ENCODE assay signal across 20 mouse cellular contexts in the genomic region with DNA sequence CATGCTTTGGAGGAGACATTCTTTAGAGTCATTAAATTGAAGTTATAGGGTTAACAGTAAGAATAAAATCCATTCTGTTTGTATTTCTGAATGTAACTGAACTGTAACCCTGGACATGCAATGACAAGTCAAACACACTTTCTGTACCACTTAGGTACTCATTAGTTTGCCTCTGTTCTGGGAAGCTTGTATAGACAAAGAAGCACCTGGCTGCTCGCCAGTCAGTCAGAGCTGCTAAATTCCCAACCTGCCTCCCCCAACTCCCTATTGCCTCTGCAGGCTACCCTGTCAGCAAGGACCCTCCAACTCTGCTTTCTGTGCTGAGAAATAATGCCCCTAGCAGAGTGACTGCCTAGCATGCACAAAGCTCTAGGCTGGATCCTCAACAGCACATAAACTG. TPM values are rescaled to one million over a fixed set of nuclear protein-coding genes. Genes with fewer than 3 reads are reported as not detected.
DNase-seq lines count a peak whose midpoint lies in the region; ATAC-seq and TF ChIP-seq lines count a peak whose summit lies in the region.
"Had no signal": no experiment of that assay in that cellular context is flagged by ENCODE, and none has a peak within 500 bp of the region (broad histone marks: within the 10 kb centered on the region; RNA-seq: fewer than 3 reads in every experiment).

No protein-coding gene starts in this region.

- no peak for TF ChIP-seq EP300 in liver, postnatal 0 days (IDR thresholded peaks at IDR 0.05; ENCODE audit: low read depth)

- WGBS in midbrain, embryonic 14.5 days = 73% methylated on average over 1 of the region's 1 CpGs
- WGBS in midbrain, postnatal 0 days = 66% methylated on average over 1 of the region's 1 CpGs
- 53% methylated on average over 1 of the region's 1 CpGs for WGBS in embryonic facial prominence, embryonic 15.5 days
- WGBS in liver, postnatal 0 days (ENCODE audit: insufficient replicate concordance) = 74% methylated on average over 1 of the region's 1 CpGs

- no peak overlapping the region for H3K27ac ChIP-seq in midbrain, embryonic 14.5 days (replicated peaks; ENCODE audit: low read depth, low read length)
- no peak overlapping the region for H3K27ac ChIP-seq in midbrain, postnatal 0 days (ENCODE audit: low read depth, low read length)
- peak overlapping the region; percentile 22 for H3K27ac ChIP-seq in embryonic facial prominence, embryonic 15.5 days (replicated peaks)
- peak overlapping the region; percentile 35; the same call in 1 of the 2 replicates for H3K27ac ChIP-seq in liver, postnatal 0 days (ENCODE audit: low read depth)
- H3K27ac ChIP-seq: heart, adult 2 months; kidney, postnatal 0 days; midbrain, embryonic 10.5 days; stomach, embryonic 15.5 days had no signal

- no peak overlapping the region for H3K4me3 ChIP-seq in midbrain, embryonic 14.5 days (replicated peaks; ENCODE audit: low read depth, low read length)
- H3K4me3 ChIP-seq in midbrain, postnatal 0 days (ENCODE audit: low read depth, low read length) = no peak overlapping the region
- H3K4me3 ChIP-seq in embryonic facial prominence, embryonic 15.5 days (replicated peaks) = no peak overlapping the region
- H3K4me3 ChIP-seq in liver, postnatal 0 days (ENCODE audit: low read depth, low read length) = no peak overlapping the region
- H3K4me3 ChIP-seq: heart, adult 2 months; midbrain, embryonic 10.5 days; stomach, embryonic 15.5 days had no signal

- peak; percentile 16 for DNase-seq in heart, postnatal 4 days
- no peak for DNase-seq in heart, adult 8-10 months (ENCODE audit: low spot score)
- DNase-seq in midbrain, embryonic 14.5 days = peak; percentile 38
- no peak for DNase-seq in midbrain, postnatal 0 days (ENCODE audit: low spot score)
- DNase-seq in liver, postnatal 0 days = peak; percentile 35
- DNase-seq: cerebellum, adult 11-12 months; heart, adult 2 months; layer of hippocampus, adult 9-11 months; lung, postnatal 14 days; thymus, postnatal 25 days had no signal

- no peak overlapping the region for H3K4me2 ChIP-seq in midbrain, embryonic 14.5 days (ENCODE audit: low read length)
- H3K4me2 ChIP-seq in midbrain, postnatal 0 days (ENCODE audit: low read depth, low read length, poor library complexity, severe bottlenecking) = no peak overlapping the region
- no peak overlapping the region for H3K4me2 ChIP-seq in embryonic facial prominence, embryonic 15.5 days (replicated peaks)
- H3K4me2 ChIP-seq in liver, postnatal 0 days (ENCODE audit: low read depth, low read length) = no peak overlapping the region
- H3K4me2 ChIP-seq: stomach, embryonic 15.5 days had no signal

- no peak overlapping the region for H3K9ac ChIP-seq in midbrain, embryonic 14.5 days (replicated peaks; ENCODE audit: low read length)
- no peak overlapping the region for H3K9ac ChIP-seq in midbrain, postnatal 0 days (replicated peaks; ENCODE audit: low read length, poor library complexity, severe bottlenecking)
- no peak overlapping the region for H3K9ac ChIP-seq in embryonic facial prominence, embryonic 15.5 days
- no peak overlapping the region for H3K9ac ChIP-seq in liver, postnatal 0 days (replicated peaks)
- H3K9ac ChIP-seq: stomach, embryonic 15.5 days had no signal

- H3K27me3 ChIP-seq in midbrain, embryonic 14.5 days (ENCODE audit: control insufficient read depth, insufficient read depth, low read length) = no peaks in the 10 kb centered on the region
- H3K27me3 ChIP-seq in midbrain, postnatal 0 days (ENCODE audit: insufficient read depth, low read length) = no peaks in the 10 kb centered on the region
- no peaks in the 10 kb centered on the region for H3K27me3 ChIP-seq in embryonic facial prominence, embryonic 15.5 days
- no peaks in the 10 kb centered on the region for H3K27me3 ChIP-seq in liver, postnatal 0 days (ENCODE audit: insufficient read depth, low read length)
- H3K27me3 ChIP-seq: stomach, embryonic 15.5 days had no signal

- H3K4me1 ChIP-seq in midbrain, embryonic 14.5 days (ENCODE audit: control insufficient read depth, insufficient read depth, low read length) = 0 out of 2 replicates have a peak, but pooled peaks cover 2% of the 10 kb centered on the region
- no peaks in the 10 kb centered on the region for H3K4me1 ChIP-seq in midbrain, postnatal 0 days (ENCODE audit: insufficient read depth, low read length)
- H3K4me1 ChIP-seq in embryonic facial prominence, embryonic 15.5 days = peaks cover 17% of the 10 kb centered on the region
- peaks cover 9% of the 10 kb centered on the region for H3K4me1 ChIP-seq in liver, postnatal 0 days (ENCODE audit: insufficient read depth)
- H3K4me1 ChIP-seq: midbrain, embryonic 10.5 days had no signal

- no peak for ATAC-seq in midbrain, embryonic 14.5 days (ENCODE audit: low FRiP score, low TSS enrichment)
- no peak for ATAC-seq in midbrain, postnatal 0 days (ENCODE audit: low FRiP score)
- ATAC-seq in embryonic facial prominence, embryonic 15.5 days (ENCODE audit: insufficient number of reproducible peaks, low FRiP score, low TSS enrichment, low read depth) = no peak
- ATAC-seq in liver, postnatal 0 days = no peak
- ATAC-seq in megakaryocyte progenitor cell, adult 5-6 weeks (replicated peaks; ENCODE audit: poor library complexity) = no peak
- ATAC-seq: activated CD4-positive, CD25-positive, alpha-beta regulatory T cell, adult 4 months; intestine, embryonic 16.5 days had no signal

- no peak for TF ChIP-seq CTCF in midbrain, postnatal 0 days (IDR thresholded peaks at IDR 0.05)
- no peak for TF ChIP-seq CTCF in liver, postnatal 0 days (IDR thresholded peaks at IDR 0.05; ENCODE audit: low read depth)

- H3K9me3 ChIP-seq in midbrain, embryonic 14.5 days (ENCODE audit: control insufficient read depth, low read length) = no peaks in the 10 kb centered on the region
- no peaks in the 10 kb centered on the region for H3K9me3 ChIP-seq in midbrain, postnatal 0 days (ENCODE audit: low read length)
- H3K9me3 ChIP-seq in embryonic facial prominence, embryonic 15.5 days (replicated peaks) = no peaks in the 10 kb centered on the region
- H3K9me3 ChIP-seq in liver, postnatal 0 days (ENCODE audit: low read length) = no peaks in the 10 kb centered on the region
- H3K9me3 ChIP-seq: midbrain, embryonic 10.5 days; stomach, embryonic 15.5 days had no signal

- H3K36me3 ChIP-seq in midbrain, embryonic 14.5 days (ENCODE audit: control insufficient read depth, insufficient read depth, low read length) = no peaks in the 10 kb centered on the region
- no peaks in the 10 kb centered on the region for H3K36me3 ChIP-seq in midbrain, postnatal 0 days (ENCODE audit: insufficient read depth, low read length)
- H3K36me3 ChIP-seq in embryonic facial prominence, embryonic 15.5 days = 0 out of 2 replicates have a peak, but pooled peaks cover 3% of the 10 kb centered on the region
- H3K36me3 ChIP-seq in liver, postnatal 0 days (replicated peaks; ENCODE audit: insufficient read depth, low read length) = 0 out of 2 replicates have a peak, but pooled peaks cover 3% of the 10 kb centered on the region
- H3K36me3 ChIP-seq: midbrain, embryonic 10.5 days; stomach, embryonic 15.5 days had no signal

RNA-seq across cellular contexts. Expression of gene Slc25a17, which starts 10.2 kb away (rescaled TPM):
- total RNA-seq in heart, postnatal 4 days (2021) = 10 to 100 TPM; 31.9 to 32.8 TPM
- total RNA-seq in heart, adult 8-10 months (2022) = 10 to 100 TPM; 11.7 to 13.5 (median 12.8) TPM
- 151 and 153 TPM in 2 replicates for polyA plus RNA-seq in midbrain, embryonic 14.5 days (2014; fragmentation: Nextera tagmentation; extraction: Ambion mirVana)
- total RNA-seq in midbrain, postnatal 0 days (2014; rRNA removed) = 74.4 and 77.4 TPM in 2 replicates
- 121 and 123 TPM in 2 replicates for polyA plus RNA-seq in midbrain, postnatal 0 days (2015; fragmentation: Nextera tagmentation; extraction: Ambion mirVana)
- 125 and 134 TPM in 2 replicates for polyA plus RNA-seq in embryonic facial prominence, embryonic 15.5 days (2015; fragmentation: Nextera tagmentation; extraction: Ambion mirVana)
- polyA plus RNA-seq in liver, postnatal 0 days (2015; fragmentation: Nextera tagmentation; extraction: Ambion mirVana) = 37.8 and 38.6 TPM in 2 replicates
- total RNA-seq in megakaryocyte progenitor cell, adult 5-6 weeks (2015) = 77.2 and 78.7 TPM in 2 replicates
- total RNA-seq in megakaryocyte progenitor cell, adult 5-6 weeks (2017) = 89.4 and 90.6 TPM in 2 replicates

RNA-seq across cellular contexts. Expression of gene St13, which starts 49.5 kb away (rescaled TPM):
- total RNA-seq in heart, postnatal 4 days (2021) = 100 to 1,000 TPM; 101 to 109 TPM
- 100 to 1,000 TPM; 102 to 114 (median 104) TPM for total RNA-seq in heart, adult 8-10 months (2022)
- 176 and 179 TPM in 2 replicates for polyA plus RNA-seq in midbrain, embryonic 14.5 days (2014; fragmentation: Nextera tagmentation; extraction: Ambion mirVana)
- 111 and 137 TPM in 2 replicates for total RNA-seq in midbrain, postnatal 0 days (2014; rRNA removed)
- 231 and 241 TPM in 2 replicates for polyA plus RNA-seq in midbrain, postnatal 0 days (2015; fragmentation: Nextera tagmentation; extraction: Ambion mirVana)
- polyA plus RNA-seq in embryonic facial prominence, embryonic 15.5 days (2015; fragmentation: Nextera tagmentation; extraction: Ambion mirVana) = 145 and 153 TPM in 2 replicates
- polyA plus RNA-seq in liver, postnatal 0 days (2015; fragmentation: Nextera tagmentation; extraction: Ambion mirVana) = 59.8 and 62.6 TPM in 2 replicates
- total RNA-seq in megakaryocyte progenitor cell, adult 5-6 weeks (2015) = 155 and 166 TPM in 2 replicates
- 258 and 365 TPM in 2 replicates for total RNA-seq in megakaryocyte progenitor cell, adult 5-6 weeks (2017)

RNA-seq across cellular contexts. Expression of gene Xpnpep3, which starts 49.5 kb away (rescaled TPM):
- 10 to 100 TPM; 12.3 to 14.9 TPM for total RNA-seq in heart, postnatal 4 days (2021)
- 10 to 100 TPM; 10.6 to 13.1 (median 12.0) TPM for total RNA-seq in heart, adult 8-10 months (2022)
- polyA plus RNA-seq in midbrain, embryonic 14.5 days (2014; fragmentation: Nextera tagmentation; extraction: Ambion mirVana) = 3.9 and 6.6 TPM in 2 replicates
- 8.2 and 13.8 TPM in 2 replicates for total RNA-seq in midbrain, postnatal 0 days (2014; rRNA removed)
- 5.4 and 6.5 TPM in 2 replicates for polyA plus RNA-seq in midbrain, postnatal 0 days (2015; fragmentation: Nextera tagmentation; extraction: Ambion mirVana)
- polyA plus RNA-seq in embryonic facial prominence, embryonic 15.5 days (2015; fragmentation: Nextera tagmentation; extraction: Ambion mirVana) = 11.4 and 12.9 TPM in 2 replicates
- polyA plus RNA-seq in liver, postnatal 0 days (2015; fragmentation: Nextera tagmentation; extraction: Ambion mirVana) = 3.9 and 4.3 TPM in 2 replicates
- 7.2 and 8.5 TPM in 2 replicates for total RNA-seq in megakaryocyte progenitor cell, adult 5-6 weeks (2015)
- total RNA-seq in megakaryocyte progenitor cell, adult 5-6 weeks (2017) = 17.5 and 27.8 TPM in 2 replicates

RNA-seq across cellular contexts. Expression of gene Dnajb7, which starts 57.7 kb away (rescaled TPM):
- total RNA-seq in heart, postnatal 4 days (2021) = not detected
- total RNA-seq in heart, adult 8-10 months (2022) = not detected
- polyA plus RNA-seq in midbrain, embryonic 14.5 days (2014; fragmentation: Nextera tagmentation; extraction: Ambion mirVana) = 0.47 and 1.1 TPM in 2 replicates
- not detected in 2 replicates for total RNA-seq in midbrain, postnatal 0 days (2014; rRNA removed)
- polyA plus RNA-seq in midbrain, postnatal 0 days (2015; fragmentation: Nextera tagmentation; extraction: Ambion mirVana) = 0.16 and 0.26 TPM in 2 replicates
- 1.3 and 2.3 TPM in 2 replicates for polyA plus RNA-seq in embryonic facial prominence, embryonic 15.5 days (2015; fragmentation: Nextera tagmentation; extraction: Ambion mirVana)
- 0.18 and 0.40 TPM in 2 replicates for polyA plus RNA-seq in liver, postnatal 0 days (2015; fragmentation: Nextera tagmentation; extraction: Ambion mirVana)
- not detected in 2 replicates for total RNA-seq in megakaryocyte progenitor cell, adult 5-6 weeks (2015)
- 0.17 TPM in 1 of 2 replicates, not detected in the other for total RNA-seq in megakaryocyte progenitor cell, adult 5-6 weeks (2017)
- total RNA-seq: heart, adult 2 months; hematopoietic stem cell, adult 5-6 weeks; left cerebral cortex, postnatal 14 days; MEL had no signal
- polyA plus RNA-seq: heart, adult 2 months had no signal

Comparison
In these comparisons a context has a peak if more than half of its experiments do, and no peak if none do; other contexts are left out.
1. DNase-seq: peak in heart, postnatal 4 days (single experiment), midbrain, embryonic 14.5 days (single experiment) and liver, postnatal 0 days (single experiment); none in heart, adult 8-10 months (single experiment) and midbrain, postnatal 0 days (single experiment).
2. H3K27ac ChIP-seq: peak in embryonic facial prominence, embryonic 15.5 days (single experiment) and liver, postnatal 0 days (single experiment); none in midbrain, embryonic 14.5 days (single experiment) and midbrain, postnatal 0 days (single experiment).